Mouse (Mus musculus) lung, embryonic 16.5 days (tissue): Measurements from ENCODE around the gene Rnf212. TPM values are rescaled to one million over a fixed set of nuclear protein-coding genes. Genes with fewer than 3 reads are reported as not detected.

ENCODE experiments used
- ATAC-seq: fragments of 200-750 bp; cut with Nextera tagmentation; 2 replicates; pipeline ENCODE4 v1.8.0; 2017; ENCODE audit warnings: low read depth, mild to moderate bottlenecking, moderate library complexity
- H3K27ac ChIP-seq: fragments of 300-500 bp; sonication (generic); 2 replicates; pipeline ENCODE4 v1.5.1; 2014; ENCODE audit warnings: mild to moderate bottlenecking, control low read depth, low read length
- H3K27me3 ChIP-seq: fragments of 300-500 bp; sonication (generic); 2 replicates; pipeline ENCODE4 v1.6.1; 2014; ENCODE audit warnings: low read depth, low read length, mixed read lengths; ENCODE audit not compliant: control insufficient read depth, insufficient read depth
- H3K36me3 ChIP-seq: fragments of 300-500 bp; sonication (generic); 2 replicates; pipeline ENCODE4 v1.6.1; 2014; ENCODE audit warnings: low read length; ENCODE audit not compliant: control insufficient read depth, insufficient read depth
- H3K4me1 ChIP-seq: fragments of 300-500 bp; sonication (generic); replicated peaks from 2 replicates; pipeline ENCODE4 v1.6.1; 2014; ENCODE audit warnings: low read length, mixed read lengths; ENCODE audit not compliant: control insufficient read depth, insufficient read depth
- H3K4me2 ChIP-seq: fragments of 300-500 bp; sonication (generic); 2 replicates; pipeline ENCODE4 v1.6.1; 2014; ENCODE audit warnings: low read depth, low read length, control low read depth
- H3K4me3 ChIP-seq: fragments of 300-500 bp; sonication (generic); 2 replicates; pipeline ENCODE4 v1.5.1; 2014; ENCODE audit warnings: mild to moderate bottlenecking, low read length, control low read depth
- H3K9ac ChIP-seq: fragments of 300-500 bp; sonication (generic); 2 replicates; pipeline ENCODE4 v1.6.1; 2014; ENCODE audit warnings: low read length, control low read depth
- H3K9me3 ChIP-seq: fragments of 300-500 bp; sonication (generic); 2 replicates; pipeline ENCODE4 v1.6.1; 2016; ENCODE audit warnings: low read length; ENCODE audit not compliant: control insufficient read depth
- whole genome bisulfite sequencing: fragments of 180-500 bp; shearing (Covaris S2); extraction: QIAGEN DNeasy Blood & Tissue Kit; methylation state at CpG from one replicate; pipeline ENCODE4 v1.1.7; 2014; 5-methylcytosine and 5-hydroxymethylcytosine counted together
- polyA plus RNA-seq: library from polyadenylated mRNA; unstranded; fragments of >200 nt; fragmentation: Nextera tagmentation; extraction: Ambion mirVana; gene quantifications from 2 replicates; pipeline ENCODE4 v1.2.1, GENCODE M21; 2015

The Rnf212 gene
- polyA plus RNA-seq, 1 experiment from 2014 or later: not detected

GRCm38 (mm10) chr5:108703754-108704626, 70.8 kb downstream of the Rnf212 start:
- Histone ChIP-seq H3K9me3 (no peaks in the 10 kb centered on the region), H3K36me3 (peaks cover 16% of the 10 kb centered on the region), H3K9ac (no peak overlapping the region), H3K27me3 (no peaks in the 10 kb centered on the region), H3K4me2 (no peak overlapping the region), H3K4me1 (peaks cover 9% of the 10 kb centered on the region; the same call in 1 of the 2 replicates), H3K27ac (no peak overlapping the region; the same call in 1 of the 2 replicates), H3K4me3 (no peak overlapping the region)
- 65% methylated on average over 12 of the region's 12 CpGs for WGBS
- peak; percentile 52; the same call in 1 of the 2 replicates for ATAC-seq

GRCm38 (mm10) chr5:108701341-108702021, 73.3 kb downstream of the Rnf212 start:
- no peak overlapping the region for H3K4me2 ChIP-seq
- peak overlapping the region; percentile 58; the same call in 1 of the 2 replicates for H3K27ac ChIP-seq
- H3K36me3 ChIP-seq: peaks cover 19% of the 10 kb centered on the region
- WGBS: 72% methylated on average over 10 of the region's 10 CpGs
- H3K4me3 ChIP-seq: no peak overlapping the region
- H3K4me1 ChIP-seq: peaks cover 20% of the 10 kb centered on the region
- no peaks in the 10 kb centered on the region for H3K27me3 ChIP-seq
- ATAC-seq: no peak
- no peaks in the 10 kb centered on the region for H3K9me3 ChIP-seq
- H3K9ac ChIP-seq: no peak overlapping the region

- H3K9me3 ChIP-seq: no peaks in the 10 kb centered on the region
- H3K4me3 ChIP-seq: no peak overlapping the region
- WGBS: 24% methylated on average over 3 of the region's 3 CpGs
- peak overlapping the region; percentile 58 for H3K27ac ChIP-seq
- H3K4me2 ChIP-seq: no peak overlapping the region
- no peak overlapping the region for H3K9ac ChIP-seq
- ATAC-seq: peak; percentile 78
- no peaks in the 10 kb centered on the region for H3K27me3 ChIP-seq
- peaks cover 25% of the 10 kb centered on the region for H3K4me1 ChIP-seq
- H3K36me3 ChIP-seq: peaks cover 9% of the 10 kb centered on the region
Observed at GRCm38 (mm10) chr5:108700346-108700745, 74.4 kb downstream of the Rnf212 start.

GRCm38 (mm10) chr5:108697341-108697753, 77.4 kb downstream of the Rnf212 start:
- peaks cover 28% of the 10 kb centered on the region for H3K4me1 ChIP-seq

GRCm38 (mm10) chr5:108696542-108696941, 78.2 kb downstream of the Rnf212 start:
- 83% methylated on average over 3 of the region's 3 CpGs for WGBS
- Histone ChIP-seq H3K9ac (no peak overlapping the region), H3K4me1 (peaks cover 31% of the 10 kb centered on the region), H3K9me3 (no peaks in the 10 kb centered on the region), H3K4me3 (no peak overlapping the region), H3K36me3 (0 out of 2 replicates have a peak, but pooled peaks cover 2% of the 10 kb centered on the region), H3K4me2 (no peak overlapping the region), H3K27me3 (no peaks in the 10 kb centered on the region), H3K27ac (no peak overlapping the region)
- ATAC-seq: no peak

More at GRCm38 (mm10) chr5:108697341-108697753, 77.4 kb downstream of the Rnf212 start:
- 32% methylated on average over 4 of the region's 4 CpGs for WGBS
- ATAC-seq: no peak
- no peak overlapping the region for H3K4me2 ChIP-seq
- no peaks in the 10 kb centered on the region for H3K9me3 ChIP-seq
- H3K36me3 ChIP-seq: 0 out of 2 replicates have a peak, but pooled peaks cover 2% of the 10 kb centered on the region
- H3K27me3 ChIP-seq: no peaks in the 10 kb centered on the region
- peak overlapping the region; percentile 15; the same call in 1 of the 2 replicates for H3K27ac ChIP-seq
- peak overlapping the region; percentile 50 for H3K9ac ChIP-seq
- H3K4me3 ChIP-seq: no peak overlapping the region

- no peak overlapping the region for H3K9ac ChIP-seq
- H3K9me3 ChIP-seq: no peaks in the 10 kb centered on the region
- H3K4me3 ChIP-seq: no peak overlapping the region
- H3K4me2 ChIP-seq: no peak overlapping the region
- peaks cover 31% of the 10 kb centered on the region for H3K4me1 ChIP-seq
- WGBS: 89% methylated on average over 12 of the region's 12 CpGs
- H3K27ac ChIP-seq: no peak overlapping the region
- H3K27me3 ChIP-seq: no peaks in the 10 kb centered on the region
- ATAC-seq: no peak
- 0 out of 2 replicates have a peak, but pooled peaks cover 2% of the 10 kb centered on the region for H3K36me3 ChIP-seq
Observed at GRCm38 (mm10) chr5:108695861-108696260, 78.9 kb downstream of the Rnf212 start.

GRCm38 (mm10) chr5:108694352-108695261, 80.2 kb downstream of the Rnf212 start:
- Histone ChIP-seq H3K27ac (peak overlapping the region; percentile 73), H3K27me3 (no peaks in the 10 kb centered on the region), H3K9ac (peak overlapping the region; percentile 87), H3K4me2 (peak overlapping the region; percentile 83), H3K9me3 (no peaks in the 10 kb centered on the region), H3K36me3 (0 out of 2 replicates have a peak, but pooled peaks cover 2% of the 10 kb centered on the region), H3K4me1 (peaks cover 31% of the 10 kb centered on the region), H3K4me3 (peak overlapping the region; percentile 88)
- ATAC-seq: peak; percentile 60
- under 1% methylated on average over 61 of the region's 99 CpGs for WGBS

- H3K9me3 ChIP-seq: no peaks in the 10 kb centered on the region
- peak; percentile 97 for ATAC-seq
- H3K36me3 ChIP-seq: 0 out of 2 replicates have a peak, but pooled peaks cover under 1% of the 10 kb centered on the region
- H3K4me2 ChIP-seq: peak overlapping the region; percentile 83
- H3K27ac ChIP-seq: peak overlapping the region; percentile 73
- WGBS: 0% methylated on average over 27 of the region's 43 CpGs
- H3K4me3 ChIP-seq: peak overlapping the region; percentile 88
- peaks cover 31% of the 10 kb centered on the region for H3K4me1 ChIP-seq
- peak overlapping the region; percentile 87 for H3K9ac ChIP-seq
- no peaks in the 10 kb centered on the region for H3K27me3 ChIP-seq
Observed at GRCm38 (mm10) chr5:108693872-108694288, 80.9 kb downstream of the Rnf212 start.
